Mouse (Mus musculus) heart, postnatal 4 days (tissue): ENCODE results near the gene Nfia. TPM values are rescaled to one million over a fixed set of nuclear protein-coding genes. Genes with fewer than 3 reads are reported as not detected.

Experiments used
- DNase-seq: peaks from one replicate; pipeline ENCODE4 v3.0.0; 2021
- total RNA-seq, 2 experiments: library from RNA; stranded (reverse); gene quantifications; 2 replicates each; pipeline ENCODE4 v1.2.3; 2021

The Nfia gene
- total RNA-seq, 2 experiments from 2014 or later = 206 to 217 TPM

DNA sequence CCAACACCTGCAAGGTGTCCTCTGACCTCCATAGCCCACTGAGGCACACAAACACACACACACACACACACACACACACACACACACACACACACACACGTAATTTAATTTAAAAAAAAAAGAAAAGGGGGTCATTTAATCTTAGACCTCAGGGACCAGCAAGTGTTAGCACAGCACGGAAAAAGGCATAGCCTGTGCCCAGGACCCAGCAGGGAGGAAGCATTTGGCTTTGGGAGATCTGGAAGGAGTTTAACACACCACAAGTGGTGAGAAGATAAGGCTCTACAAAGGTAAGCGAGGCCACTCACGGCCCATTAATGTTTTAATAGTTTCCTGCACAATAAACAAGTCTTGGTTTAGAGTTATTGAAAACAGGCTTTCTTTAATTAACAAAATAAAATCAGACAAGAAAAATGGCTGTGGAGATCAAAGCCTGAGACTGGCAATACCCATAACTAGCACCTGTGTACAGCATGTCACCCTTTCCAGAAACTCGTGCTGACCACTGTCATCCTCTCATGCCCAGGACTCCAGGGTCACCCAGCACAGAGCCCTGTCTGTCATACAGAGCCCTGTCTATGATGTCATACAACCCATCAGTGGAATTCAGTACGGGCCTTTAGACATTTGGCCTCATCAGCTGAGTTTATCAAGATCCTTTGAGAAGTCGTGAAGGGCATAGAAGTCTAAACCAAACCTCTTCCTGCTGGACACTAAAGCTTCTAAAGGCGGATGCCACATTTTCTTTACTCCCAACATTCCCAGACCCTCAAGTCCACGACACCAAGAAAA, 332.6 kb downstream of the Nfia start:
- DNase-seq = no peak

GRCm38 (mm10) chr4:98105971-98106370, 333.4 kb downstream of the Nfia start:
- no peak for DNase-seq

GRCm38 (mm10) chr4:98106445-98107092, 334.0 kb downstream of the Nfia start:
- no peak for DNase-seq

GRCm38 (mm10) chr4:98107093-98107453, 334.5 kb downstream of the Nfia start:
- DNase-seq = no peak

GRCm38 (mm10) chr4:98107936-98108675, 335.6 kb downstream of the Nfia start:
- no peak for DNase-seq

- peak; percentile 39 for DNase-seq
Observed at GRCm38 (mm10) chr4:98108676-98109016, 336.1 kb downstream of the Nfia start.

GRCm38 (mm10) chr4:98109064-98109463, 336.5 kb downstream of the Nfia start:
- DNase-seq = peak; percentile 85

DNA sequence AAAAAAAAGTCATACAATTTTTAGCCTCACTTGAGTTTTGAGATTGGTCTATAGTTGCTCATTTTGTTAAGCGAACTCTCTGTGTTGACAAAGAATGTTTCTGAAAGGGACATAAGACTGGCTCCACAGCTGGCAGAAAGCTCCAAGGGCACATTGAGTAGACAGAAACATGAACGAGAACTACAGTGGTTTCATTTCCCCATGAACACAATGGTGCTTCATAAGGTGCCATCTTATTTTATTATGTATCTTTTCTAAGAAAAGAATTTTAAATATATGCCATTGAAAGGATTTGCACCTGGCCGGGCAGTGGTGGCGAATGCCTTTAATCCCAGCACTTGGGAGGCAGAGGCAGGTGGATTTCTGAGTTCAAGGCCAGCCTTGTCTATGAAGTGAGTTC, 337.4 kb downstream of the Nfia start:
- no peak for DNase-seq

- DNase-seq = no peak
Observed at GRCm38 (mm10) chr4:98113289-98114024, 340.9 kb downstream of the Nfia start.

DNA sequence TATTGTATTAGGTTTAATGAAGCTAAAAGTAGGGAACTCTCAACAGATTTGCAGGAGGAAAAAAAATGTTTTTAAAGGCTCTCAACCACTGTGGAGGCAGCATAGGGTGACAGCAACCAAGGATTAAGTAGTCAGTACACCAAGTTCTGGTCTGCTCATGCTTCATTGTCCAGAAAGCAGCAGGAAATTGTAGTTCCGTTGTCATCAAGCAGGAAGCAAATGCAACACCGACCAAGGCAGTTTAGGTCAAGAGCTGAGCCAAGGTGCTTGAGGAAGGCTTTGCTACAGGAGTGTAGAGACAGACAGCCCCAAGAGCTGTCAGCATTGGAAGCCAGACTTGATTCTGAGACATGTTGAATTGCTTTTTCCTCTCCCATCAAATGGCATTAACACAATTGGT, 342.4 kb downstream of the Nfia start:
- DNase-seq = no peak

DNA sequence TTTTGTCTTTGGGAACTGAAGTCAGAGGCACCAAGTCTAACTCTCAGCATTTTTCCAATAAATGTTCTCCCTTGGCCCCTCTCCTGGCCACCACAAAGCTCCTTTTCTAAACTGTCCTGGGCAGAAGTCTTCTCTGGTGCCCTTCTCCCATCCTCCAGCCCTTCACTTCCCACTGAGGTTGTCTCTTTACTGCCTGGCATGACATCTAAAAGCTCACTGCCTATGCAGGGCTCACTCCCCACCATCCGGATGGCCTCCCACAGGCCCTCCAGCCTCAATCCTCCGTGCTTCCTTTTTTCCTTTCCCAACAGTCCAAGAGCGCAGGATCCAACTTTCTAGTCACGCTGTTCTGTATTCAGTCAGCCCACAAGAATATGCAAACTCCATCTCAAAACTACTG, 342.9 kb downstream of the Nfia start:
- no peak for DNase-seq

DNA sequence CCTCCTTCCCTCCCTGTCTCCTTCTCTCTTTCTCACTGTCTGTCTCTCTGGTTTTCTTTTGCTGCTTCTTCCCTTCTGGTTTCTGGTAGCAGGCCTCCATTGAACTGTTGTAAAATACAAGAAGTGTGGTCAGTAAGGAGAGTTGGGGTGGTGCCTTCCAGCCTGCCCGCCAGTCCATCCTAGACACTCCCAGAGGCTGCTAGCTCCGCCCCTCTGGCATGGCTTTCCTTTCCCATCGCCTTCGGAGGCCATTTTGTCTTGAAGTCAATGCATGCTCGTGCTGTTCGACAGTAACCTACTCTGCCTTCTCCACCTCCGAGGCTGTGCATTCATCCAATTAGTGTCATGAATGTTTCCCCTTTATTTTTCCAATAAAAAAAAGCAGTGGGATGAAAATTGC, 343.5 kb downstream of the Nfia start:
- no peak for DNase-seq

GRCm38 (mm10) chr4:98118126-98118525, 345.6 kb downstream of the Nfia start:
- no peak for DNase-seq

DNA sequence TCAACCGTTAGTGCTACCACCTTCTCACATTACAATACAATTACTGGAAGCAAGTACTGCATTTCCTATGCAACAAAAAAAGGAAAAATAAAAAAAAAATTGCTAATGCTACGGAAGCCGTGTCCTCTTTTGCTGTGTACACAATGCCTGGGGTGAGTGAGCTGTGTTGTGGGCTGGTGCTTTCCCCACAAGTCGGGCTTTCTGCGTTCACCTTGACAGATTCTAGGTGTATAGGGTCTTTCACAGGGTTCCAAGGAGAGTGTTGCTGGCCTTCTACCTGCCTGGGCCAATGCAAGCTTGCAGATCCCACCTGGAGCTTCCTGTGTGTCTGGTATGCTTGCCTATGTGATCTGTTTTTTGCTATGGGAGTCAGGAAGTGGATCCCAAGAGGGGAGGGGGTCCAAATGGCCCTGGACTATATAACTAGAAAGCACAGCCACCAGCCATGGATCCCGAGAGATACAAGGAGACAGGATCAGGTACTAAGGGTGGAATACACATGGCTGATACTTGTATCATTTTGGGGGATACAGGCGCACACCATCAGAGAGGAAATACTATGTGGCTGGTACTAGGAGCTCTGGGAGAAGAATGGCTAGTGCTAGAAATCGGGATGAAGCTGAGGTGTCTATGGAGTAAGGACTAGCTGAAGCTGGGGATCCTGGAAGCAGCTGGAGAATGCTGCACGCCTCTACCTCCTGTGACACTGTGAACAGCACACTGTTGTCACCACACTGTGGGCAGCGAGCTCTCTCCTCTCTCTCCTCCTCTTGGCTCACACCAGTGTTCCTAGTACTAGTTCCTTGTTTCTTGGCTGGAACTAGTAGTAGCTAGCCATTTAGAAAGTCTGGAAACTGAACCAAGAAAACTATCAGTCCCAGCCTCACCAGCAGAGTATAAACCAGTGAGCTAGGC, 346.5 kb downstream of the Nfia start:
- DNase-seq = no peak

- no peak for DNase-seq
Observed at GRCm38 (mm10) chr4:98119949-98120531, 347.5 kb downstream of the Nfia start.

GRCm38 (mm10) chr4:98120706-98121340, 348.3 kb downstream of the Nfia start:
- DNase-seq = no peak

DNA sequence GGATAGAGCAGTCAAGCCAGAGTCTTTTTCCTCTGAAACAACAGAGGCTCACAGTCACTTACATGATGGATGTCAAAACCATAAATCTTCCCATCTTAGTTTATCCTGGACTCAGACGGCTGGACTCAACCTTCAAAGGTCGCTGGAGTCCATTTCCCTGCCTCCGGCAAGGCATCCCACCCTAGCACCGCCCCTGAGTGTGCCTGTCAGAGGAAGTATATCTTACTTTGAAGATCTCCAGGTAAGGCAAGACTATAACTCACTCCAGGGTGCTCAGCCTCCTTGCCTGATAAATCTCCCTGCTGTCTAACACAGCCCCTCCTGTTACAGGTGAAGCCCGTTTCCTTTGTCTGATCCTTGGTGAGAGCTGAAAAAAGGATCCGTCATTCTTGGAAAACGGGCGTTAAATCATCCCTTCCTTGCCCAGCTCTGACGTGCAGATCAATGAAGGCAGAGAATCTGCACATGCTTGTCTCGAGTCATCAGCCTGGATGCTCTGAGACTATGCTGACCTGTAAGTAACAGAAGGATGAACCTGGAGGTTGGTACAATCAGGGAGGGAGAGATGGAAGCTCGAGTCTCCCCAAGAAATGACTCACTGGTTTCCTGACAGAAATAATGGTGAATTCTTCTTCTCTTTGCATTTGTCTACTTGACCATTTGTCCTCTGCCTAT, 353.6 kb downstream of the Nfia start:
- DNase-seq = no peak

DNA sequence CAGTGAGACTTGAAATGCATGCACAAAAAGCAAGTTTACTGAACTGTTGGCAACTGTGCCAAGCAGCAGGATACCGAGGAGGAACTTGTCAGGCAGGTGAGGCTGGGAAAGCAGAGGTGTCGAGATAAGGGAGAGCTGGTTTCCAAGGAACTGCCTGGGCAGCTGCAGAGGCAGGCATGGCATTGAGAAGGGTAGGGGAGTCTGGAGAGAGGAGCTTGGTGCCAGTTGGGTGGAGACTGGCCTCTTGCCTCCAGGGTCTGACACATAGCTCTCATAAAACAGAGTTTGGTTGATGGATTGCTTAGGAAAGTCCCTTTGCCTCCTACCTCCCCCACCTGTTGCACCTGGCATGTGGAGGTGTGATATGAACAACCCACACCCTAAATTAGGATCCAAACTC, 358.3 kb downstream of the Nfia start:
- DNase-seq = no peak

DNA sequence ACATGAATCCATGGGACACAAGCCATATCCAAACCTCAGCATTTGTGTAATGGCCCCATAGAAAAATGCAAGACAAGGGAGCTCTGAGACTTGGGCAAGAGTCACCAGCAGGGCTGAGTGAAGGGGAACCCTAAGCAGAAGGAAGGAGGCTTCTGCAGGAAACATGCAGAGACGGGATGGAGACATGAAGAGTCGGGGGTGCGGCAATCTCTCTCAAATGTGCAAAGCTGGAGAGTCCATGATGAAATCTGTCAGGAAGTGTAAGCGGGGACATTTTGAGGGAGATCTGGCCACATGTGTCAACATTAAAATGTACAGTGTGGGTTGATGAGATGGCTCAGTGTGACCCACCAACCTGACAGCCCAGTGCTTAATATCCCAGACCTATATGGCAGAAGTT, 361.5 kb downstream of the Nfia start:
- no peak for DNase-seq

GRCm38 (mm10) chr4:98136072-98136471, 363.5 kb downstream of the Nfia start:
- no peak for DNase-seq
